Mouse (Mus musculus): Measurements from ENCODE around the gene Plxna3.

GRCm38 (mm10) chrX:74304867-74305700 lies 23.8 kb upstream of the Plxna3 start, which contains the start of gene Gdi1:
- TF ChIP-seq CTCF (IDR thresholded peaks at IDR 0.05; ENCODE audit: borderline replicate concordance, insufficient read depth, low read length): no peak
- peak; percentile 96 for TF ChIP-seq POLR2A (IDR thresholded peaks at IDR 0.05; ENCODE audit: low read depth, low read length)

All from embryonic fibroblast, embryonic 13.5 days (primary cell).